Mouse (Mus musculus) c-Kit-positive CD71-negative TER-119-negative erythroid progenitor cells, embryonic 14.5 days (primary cell): ENCODE results near the gene Vrk1.

ENCODE experiments used
- DNase-seq: peaks from one replicate; pipeline ENCODE4 v3.0.0-alpha.2; 2013; ENCODE audit warnings: low read depth

Gene Vrk1

DNA sequence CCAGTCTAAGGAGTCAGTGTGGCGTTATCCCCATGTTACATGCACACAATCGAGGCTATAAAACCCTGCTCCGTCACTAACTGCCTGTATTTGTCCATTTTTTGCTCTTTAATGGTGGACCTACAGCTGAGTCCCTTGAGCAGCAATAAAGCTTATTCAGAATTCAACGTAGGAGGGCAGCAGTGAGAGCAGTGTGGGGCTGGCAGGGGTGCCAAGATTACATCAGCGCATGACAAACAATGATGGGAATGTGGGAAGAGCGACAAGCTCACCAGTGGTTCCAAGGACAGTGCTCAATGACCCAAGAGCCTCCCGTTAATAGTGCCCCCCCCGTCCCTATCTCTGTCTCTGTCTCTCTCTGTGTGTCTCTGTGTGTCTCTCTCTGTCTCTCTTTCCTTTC, 8.3 kb upstream of the Vrk1 start:
- no peak for DNase-seq

DNA sequence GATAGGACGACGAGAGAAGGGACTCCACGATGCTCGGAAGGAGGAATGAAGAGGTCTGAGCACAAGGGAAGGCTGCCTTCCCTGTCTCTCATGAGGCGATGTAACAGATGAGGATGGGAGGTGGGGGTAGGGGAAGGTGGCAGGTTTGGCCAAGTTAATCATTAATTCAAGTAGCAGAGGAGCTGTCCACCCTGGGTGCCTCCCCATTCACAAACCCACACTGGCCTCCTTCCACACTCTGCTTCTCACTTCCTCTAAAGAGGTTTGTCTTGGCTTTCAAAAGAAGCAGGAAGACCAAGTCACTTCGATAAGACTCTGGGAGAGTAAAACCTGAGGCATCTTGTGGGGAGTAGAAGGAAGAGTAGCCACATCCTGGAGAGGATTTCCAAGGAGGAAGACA, 5.3 kb upstream of the Vrk1 start:
- no peak for DNase-seq

DNA sequence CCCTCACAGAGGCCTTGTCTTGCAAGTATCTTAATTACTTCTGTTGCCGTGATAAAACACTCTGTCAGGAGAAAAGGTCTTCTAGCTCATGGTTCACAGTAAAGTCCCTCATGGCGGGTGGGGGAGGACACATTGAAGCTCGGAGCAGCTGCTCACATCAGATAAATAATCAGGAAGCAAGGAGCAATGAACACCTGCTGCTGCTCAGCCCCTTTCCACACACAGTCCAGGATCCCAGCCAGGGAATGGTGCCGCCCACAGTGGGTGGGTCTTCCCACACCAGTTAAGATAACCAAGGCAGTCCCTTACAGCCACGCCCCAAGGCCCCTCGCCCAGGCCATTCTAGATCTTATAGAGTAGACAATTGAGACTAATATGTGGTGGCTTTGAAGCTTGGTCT, 3.8 kb upstream of the Vrk1 start:
- no peak for DNase-seq

DNA sequence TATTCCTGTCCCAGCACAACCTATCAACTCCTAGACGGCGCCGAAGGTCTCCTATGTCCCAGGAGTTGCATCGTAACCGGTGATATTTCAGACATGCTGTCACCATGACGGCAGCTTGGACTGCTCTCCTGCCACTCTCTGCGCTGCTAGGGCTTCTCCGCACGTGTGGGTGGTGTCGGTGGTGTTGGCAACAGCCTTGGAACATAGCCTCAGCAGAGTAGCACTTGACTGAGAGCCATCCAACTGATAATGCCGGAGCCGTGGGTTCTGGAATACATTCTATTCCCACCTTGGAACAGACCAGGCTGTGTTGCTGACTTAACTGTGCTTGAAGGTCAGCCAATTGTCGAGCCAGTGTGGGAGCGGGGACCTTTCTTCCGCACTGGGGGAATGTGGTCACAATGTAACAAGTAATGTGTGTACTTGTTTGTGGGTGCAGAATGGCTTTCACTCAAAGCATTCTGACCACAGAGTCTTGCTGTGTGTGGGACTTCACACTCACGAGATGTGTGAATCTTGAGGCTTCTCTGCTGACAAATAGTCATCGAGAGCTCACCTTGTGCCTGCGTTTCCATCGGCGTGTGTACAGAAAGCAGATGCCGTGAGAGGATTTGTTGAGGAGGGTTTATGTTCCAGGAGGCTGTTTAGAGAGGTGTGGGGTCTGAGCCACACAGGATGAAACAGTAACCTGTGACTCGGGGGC, 1.5 kb upstream of the Vrk1 start:
- DNase-seq = no peak

DNA sequence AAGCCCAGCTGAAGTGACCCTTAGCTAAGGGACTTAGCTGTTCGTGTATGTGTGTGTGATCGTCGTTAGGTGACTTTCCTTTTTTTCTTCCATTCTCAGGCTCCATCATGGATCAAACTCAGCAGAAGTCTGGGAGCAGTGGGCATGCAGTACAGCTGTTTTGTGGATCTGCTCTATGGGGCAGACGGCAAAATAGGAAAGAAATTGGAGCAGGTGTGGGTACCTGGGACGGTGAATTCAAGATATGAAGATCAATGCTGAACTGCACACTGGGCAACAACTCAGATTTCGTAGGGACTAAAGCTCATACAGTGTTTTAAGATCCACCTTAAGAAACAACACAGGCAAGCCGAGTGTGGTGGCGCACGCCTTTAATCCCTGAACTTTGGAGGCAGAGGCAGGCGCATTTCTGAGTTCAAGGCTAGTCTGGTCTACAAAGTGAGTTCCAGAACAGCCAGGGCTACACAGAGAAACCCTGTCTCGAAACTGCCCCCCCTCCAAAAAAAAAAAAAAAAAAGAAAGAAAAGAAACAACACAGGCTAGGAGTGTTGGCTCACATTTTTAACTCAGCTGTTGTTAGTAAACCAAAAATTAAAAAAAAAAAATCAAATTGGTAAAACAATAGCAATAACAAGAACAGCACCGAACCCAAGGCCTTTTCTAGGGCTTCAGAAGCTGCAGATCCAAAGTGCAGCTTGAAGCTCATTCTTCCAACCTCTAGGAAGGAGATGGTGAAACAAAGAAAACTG, 732 bp upstream of the Vrk1 start:
- no peak for DNase-seq

DNA sequence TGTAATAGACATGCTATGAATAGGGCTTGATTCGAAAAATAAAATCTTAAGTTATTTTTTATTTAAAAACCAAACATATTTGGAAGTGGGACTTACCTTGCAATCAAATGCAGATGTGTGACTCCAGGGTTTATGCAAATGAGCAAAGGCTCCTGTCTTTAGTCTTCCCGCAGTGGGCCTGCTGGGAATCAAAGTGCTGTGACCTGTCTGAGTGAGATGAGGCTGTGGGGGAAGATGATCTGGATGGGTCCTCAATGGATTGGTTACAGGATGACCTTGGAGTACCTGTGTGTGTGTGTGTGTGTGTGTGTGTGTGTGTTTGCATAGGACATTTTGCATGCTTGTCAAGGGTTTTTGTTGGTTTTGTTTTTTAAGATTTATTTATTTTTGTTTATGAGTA, 2.1 kb downstream of the Vrk1 start:
- DNase-seq = no peak

DNA sequence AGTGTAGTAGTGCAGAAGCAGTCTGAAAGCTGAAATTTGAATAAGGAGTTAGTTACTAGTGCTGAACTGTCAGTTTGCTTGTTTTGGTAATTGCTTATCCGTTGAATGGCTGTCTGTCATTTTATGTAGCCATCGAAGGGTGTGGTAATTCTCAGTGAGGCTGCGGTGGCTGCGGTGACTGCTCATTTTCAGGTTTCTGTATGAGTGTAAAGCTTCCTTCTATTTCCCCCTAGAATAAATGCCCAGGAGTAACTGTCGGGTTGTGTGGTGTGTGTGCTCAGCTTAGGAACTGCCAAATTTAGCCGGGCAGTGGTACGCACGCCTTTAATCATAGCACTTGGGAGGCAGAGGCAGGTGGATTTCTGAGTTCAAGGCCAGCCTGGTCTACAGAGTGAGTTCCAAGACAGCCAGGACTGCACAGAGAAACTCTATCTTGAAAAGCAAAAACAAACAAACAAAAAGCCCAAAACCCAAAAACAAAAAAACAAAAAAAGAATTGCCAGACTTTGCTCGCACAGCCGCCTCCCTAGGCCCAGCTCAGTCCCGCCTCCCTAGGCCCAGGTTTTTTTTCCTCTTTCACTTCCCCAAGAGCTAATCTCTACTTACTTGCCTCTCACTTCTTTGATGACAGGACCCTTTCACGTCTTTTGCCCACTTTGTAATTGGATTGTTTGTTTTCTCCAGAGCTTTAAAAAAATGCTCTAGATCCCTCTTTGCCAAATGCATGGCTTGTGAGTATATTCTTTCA, 6.4 kb downstream of the Vrk1 start:
- no peak for DNase-seq

DNA sequence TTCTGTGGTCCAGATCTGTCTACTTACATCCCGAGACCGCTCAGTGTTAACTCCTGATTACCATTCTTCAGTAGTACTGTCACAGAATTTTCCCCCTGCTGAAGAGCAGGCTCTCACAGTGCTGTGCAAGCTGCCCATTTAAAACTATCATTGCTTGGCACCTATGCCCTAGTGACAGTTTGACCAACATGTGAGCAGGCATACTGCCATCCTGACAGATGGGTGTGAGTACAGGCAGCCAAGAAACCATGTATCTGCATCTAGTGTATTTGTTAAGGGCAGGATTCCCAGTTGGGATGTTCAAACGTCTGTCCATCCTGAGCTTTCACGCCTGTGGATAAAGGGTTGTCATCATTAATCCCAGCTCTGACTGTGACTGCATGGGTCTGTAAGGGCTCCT, 10.0 kb downstream of the Vrk1 start:
- DNase-seq = no peak

DNA sequence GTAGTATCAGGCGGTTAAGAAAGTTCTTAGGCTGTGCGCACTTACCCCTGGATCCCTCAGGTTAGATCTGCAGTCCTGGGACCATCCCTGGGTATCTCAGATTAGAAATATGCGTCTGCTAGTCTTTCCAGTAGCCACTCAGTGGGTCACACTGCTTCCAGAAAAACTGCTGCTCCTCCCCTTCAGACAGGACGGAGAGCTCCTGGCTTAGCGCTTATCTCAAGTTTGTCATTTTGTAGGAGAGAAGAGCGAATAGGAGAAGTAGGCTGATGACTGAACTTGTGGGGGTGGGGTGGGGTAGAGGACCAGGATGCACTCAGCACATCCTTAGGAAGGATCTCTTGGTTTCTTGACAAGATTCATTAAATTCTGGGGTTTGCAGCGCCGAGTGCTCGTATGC, 13.6 kb downstream of the Vrk1 start:
- no peak for DNase-seq

DNA sequence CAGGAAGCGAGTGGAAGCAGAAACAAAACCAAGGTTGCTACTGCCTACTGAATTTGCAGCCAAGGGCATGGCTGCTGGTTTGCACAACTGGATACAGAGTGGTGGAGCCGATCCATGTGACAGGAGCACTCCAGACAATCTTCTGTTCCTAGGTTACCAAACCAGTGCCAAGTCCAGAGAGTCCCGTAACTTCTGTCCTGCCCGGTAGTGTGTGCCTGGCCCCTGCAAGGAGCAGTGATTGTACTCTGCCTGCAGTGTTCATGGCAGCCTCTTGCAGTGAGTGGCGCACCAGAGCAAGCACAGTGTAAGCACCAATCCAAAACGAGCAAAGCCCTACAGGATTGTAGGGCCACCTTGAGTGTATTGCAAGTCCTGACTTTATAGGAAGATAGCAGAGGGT, 15.4 kb downstream of the Vrk1 start:
- no peak for DNase-seq

DNA sequence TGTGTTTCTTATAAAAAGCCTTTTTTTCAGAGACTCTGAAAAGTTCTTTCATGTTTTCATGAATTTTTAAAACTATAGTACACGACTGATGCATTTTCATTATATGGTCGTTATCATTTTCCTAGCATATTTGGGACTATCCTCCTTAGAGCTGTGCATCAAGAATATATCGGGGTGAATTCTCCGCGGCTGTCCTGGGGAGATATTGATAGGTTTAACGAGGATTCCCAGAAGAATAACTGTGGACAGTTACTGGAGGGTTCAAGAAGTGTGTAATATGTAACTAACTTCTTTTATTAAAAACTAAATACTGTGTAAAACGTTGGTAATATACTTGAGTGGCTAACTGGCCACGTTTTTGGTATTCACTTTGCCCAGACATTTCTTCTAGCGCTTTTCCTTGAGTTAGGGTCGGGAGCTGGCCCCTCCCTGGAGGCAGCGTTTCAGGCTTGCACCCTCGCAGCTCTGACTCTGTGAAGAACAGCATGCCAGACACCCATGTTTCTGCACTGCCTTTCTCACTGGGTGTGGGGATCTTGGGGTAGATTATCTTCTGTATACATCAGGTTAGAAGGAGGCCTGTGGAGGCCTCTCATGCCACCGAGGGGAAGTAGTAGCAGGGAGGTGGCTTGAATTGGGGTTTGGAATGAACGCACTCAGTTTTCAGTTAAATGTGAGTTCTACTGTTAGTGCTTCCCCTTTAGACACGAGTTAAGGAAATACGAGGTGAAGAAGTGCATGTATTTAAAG, 16.5 kb downstream of the Vrk1 start:
- DNase-seq = no peak

DNA sequence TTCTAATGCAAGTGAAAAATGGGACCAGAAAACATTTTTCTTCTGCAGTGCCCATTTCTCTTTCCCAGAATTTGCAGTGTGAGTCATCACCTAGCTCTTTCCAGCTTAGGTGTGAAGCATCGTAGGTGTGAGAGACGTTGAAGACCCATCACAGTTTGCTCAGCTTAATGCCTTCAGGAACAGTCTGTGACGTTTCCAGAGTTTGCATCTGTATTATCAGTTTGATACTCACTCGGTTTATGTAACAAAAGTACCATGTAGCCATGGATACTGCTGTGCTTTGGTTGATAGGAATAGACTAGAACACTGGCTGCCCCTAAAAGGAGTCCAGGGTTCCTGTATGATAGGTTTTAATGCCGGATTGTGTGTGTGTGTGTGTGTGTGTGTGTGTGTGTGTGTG, 17.3 kb downstream of the Vrk1 start:
- DNase-seq = no peak

DNA sequence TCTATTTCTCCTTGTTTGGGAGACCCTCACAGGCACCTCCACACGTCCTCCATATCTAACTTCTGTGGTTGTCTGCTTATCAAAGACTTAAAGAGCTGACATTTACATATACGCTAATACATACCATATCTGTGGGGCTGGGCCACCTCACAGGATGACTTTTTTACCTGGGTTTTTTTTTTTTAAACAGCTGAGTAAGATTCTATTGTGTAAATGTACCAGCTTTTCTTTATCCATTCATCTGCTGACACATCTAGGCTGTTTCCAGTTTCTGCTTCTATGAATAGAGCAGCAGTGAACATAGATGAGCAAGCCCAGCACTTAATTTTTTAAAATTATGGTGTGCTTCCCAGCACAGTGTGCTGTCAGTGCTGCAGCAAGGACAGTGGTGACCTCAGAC, 19.6 kb downstream of the Vrk1 start:
- no peak for DNase-seq

DNA sequence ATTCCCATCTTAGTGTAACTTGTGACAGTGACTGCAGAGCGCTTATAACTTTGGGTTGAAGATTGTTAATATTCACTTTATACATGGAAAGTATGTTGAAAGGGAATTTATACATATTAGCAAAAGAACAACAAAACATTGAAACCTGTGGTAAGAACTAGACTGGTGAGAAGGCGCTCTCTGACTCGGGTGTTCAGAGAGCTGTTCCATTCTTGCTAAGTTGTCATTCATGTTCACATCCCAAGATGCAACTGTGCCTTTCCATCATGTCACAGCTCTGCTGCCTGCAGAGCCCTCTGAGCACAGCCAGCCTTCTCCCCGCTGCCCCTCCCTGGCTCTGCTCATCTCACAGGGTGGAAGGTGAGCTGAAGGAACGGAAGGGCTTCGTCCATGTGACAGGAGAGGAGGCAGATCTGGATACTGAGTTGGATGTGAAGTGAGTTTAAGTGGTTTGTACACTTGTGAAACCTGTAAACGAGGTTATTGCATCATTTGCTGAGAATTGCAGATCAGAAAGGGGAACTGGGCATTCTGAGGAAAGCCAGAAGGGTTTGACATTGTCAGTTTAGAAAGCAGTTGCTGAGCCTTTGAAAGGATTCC, 20.2 kb downstream of the Vrk1 start:
- DNase-seq = no peak

DNA sequence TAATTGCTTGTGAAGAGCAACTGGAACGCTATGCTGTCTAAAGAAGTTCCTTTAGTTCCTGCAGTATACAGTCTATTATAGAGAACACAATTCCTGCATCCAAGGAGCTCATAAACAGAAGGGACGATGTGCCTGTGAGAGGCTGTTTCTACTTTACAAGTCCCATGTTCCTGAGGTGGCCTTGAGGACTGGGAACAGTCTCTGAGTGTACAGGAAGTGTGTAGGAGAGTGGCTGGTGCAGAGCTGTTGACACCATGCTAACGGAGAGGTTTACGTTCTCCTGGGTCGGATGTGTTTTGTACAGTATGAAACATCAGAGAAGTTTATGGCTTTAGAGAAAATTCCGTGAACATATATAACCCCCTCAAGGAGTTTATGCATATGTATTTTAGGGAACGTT, 20.8 kb downstream of the Vrk1 start:
- DNase-seq = no peak

DNA sequence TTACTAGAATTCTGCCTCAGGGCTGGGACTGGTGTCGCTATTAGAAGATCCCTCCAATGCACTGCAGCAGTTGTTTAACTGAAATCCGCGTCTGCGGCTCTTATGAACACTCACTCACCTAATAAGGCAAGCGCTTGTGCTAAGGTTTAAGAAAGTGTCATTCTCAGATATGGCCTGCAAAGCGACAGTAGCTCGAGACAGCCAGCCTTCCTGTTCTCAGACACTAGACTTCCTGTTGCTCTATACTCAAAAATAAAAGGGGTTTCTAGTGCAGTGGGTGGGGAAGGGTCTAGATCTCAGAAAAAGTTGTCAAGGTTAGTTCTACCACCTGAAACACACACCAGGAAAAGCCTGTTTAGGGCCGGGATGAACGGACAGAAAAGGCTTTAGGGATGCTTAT, 21.9 kb downstream of the Vrk1 start:
- DNase-seq = no peak

DNA sequence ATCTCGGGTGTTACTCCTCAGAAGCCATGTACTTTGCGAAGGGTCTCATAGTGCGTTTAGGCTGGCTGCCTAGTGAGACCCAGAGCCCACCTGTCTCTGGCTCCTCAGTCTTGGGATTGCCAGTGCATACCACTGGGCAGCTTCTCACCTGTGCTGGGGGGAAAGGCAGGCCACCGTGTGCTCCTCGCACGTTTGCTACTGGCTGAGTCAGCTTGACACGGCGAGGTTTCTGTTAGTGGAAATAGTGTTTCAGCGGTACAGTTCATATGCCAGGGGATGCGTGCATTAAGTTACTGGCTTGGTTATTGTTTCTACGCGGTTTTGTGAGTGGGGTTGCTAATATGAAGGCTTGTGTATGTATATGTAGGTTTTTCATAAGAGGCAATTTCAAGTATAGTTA, 22.3 kb downstream of the Vrk1 start:
- no peak for DNase-seq

DNA sequence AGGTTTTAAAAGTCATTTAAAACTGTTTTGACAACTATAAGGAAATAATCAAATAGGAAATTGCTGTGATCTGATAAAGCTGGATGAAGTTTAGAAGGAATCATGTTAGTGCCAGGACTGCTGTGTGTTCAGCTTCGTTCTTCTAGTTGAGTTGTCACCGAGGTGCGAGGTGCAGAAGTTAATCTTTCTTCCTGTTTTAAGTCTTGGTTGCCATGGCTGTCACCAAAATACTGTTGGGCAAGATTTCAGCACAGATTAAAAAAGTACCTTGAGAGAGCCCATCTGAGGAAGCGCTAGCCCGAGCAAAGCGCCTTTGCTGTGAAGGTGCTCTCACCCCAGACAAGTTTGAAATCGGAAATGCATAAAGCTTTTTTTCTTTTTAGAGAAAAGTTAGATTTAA, 24.2 kb downstream of the Vrk1 start:
- DNase-seq = no peak

DNA sequence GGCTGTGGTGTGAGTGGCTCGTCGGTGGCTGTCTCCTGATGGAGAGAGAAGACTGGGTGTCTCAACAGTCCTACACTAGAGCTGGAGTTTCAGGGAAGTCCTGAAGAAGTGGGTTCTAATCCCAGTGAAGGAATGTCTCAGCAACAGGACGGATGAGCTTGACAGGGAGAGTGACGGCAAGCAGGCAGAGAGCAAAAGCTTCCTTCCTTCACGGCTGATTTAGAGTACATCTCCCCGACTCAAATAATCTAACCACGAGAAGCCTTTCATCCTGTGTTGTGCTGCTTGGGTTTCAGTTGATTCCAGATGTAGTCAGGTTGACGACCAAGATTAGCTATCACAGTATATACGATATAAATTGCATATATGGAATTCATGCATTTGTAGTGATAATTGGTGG, 24.7 kb downstream of the Vrk1 start:
- DNase-seq = no peak

DNA sequence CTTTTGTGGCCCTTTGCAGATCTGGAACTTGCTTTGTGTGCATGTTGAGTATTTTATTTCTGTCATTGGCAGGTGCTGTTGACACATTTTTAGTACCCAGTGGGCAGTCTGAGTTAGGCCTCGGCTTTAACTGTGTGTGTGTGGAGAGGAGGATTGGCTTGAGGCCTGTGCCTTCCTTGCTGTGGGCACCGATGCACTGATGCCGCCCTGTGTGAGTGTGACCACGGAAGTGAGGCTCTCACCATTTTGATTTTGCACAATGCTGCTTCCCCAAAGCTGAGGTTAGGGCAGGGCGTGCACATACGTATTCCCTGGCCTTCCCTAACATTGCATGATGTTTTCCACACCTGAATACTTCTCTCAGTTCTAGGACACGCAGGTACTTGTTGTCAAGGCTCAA, 30.2 kb downstream of the Vrk1 start:
- DNase-seq = no peak

DNA sequence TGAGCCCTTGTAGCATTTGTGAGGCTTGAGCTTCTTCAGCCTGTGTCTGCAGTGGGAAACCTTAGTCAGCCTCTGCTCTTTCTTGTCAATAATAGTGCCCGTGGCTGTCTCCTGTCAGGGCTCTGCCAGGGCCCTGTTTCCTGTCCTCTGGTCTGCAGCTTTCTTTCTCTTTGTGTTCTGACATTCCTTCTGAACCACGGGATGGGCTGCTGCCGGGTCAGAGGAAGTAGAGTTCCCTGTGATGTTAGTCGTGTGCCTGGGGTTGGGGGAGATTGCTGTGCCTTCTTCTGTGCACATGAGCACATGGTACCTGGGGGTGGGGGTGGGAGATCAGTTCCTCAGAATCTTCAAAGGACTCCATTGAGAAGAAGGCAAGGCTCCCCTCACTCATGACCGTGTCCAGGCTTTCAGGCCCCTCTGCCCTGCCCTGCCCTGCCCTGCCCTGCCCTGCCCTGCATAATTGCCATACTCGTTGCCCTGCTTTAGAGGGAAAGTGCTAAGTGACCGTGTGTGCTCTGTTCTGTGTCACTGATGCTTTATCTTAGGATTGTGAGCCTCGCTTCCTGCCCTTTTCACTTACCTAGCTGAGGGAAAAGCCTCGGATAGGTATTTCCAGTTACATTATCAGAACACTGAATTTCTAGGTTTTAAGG, 36.2 kb downstream of the Vrk1 start:
- DNase-seq = no peak

DNA sequence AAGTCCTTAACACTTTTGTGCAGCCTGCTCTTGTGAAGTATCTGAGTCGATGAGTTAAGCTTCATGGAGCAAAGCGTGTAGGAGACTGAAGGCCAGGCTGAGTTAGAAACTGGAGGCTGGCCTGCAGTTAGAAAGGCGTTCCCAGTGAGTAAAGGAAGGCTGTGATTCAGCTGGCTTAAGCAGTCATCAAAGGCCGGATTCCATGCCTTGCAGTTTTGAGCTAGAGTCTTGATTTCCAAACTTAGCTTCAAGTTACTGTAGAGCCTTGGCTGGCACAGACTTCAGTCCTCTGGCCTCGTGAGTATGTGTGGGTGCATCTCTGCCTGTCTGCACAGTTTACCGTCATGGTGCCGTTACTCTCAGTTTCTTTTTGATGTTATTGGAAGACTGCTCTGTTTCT, 42.2 kb downstream of the Vrk1 start:
- DNase-seq = no peak
